Mouse (Mus musculus): ENCODE measurements at regions not wholly inside any gene's neighbourhood (a gene's known extent, or its start where the extent isn't known, plus 50 kb on each side); places are given as distances from the start of the nearest gene placed in this dataset.

- DNase-seq (ENCODE audit: low spot score in 2 of 2): no peak
These were observed 308.6 kb downstream of the Arl4a start for GRCm38 (mm10) chr12:39729255-39729654.

GRCm38 (mm10) chr12:39724172-39724571, 313.7 kb downstream of the Arl4a start:
- DNase-seq (ENCODE audit: low spot score in 2 of 2): no peak

- DNase-seq (ENCODE audit: low spot score in 2 of 2): no peak
These were observed 322.7 kb downstream of the Arl4a start for GRCm38 (mm10) chr12:39715120-39715519.

GRCm38 (mm10) chr12:39714169-39714794, 323.5 kb downstream of the Arl4a start:
- DNase-seq (ENCODE audit: low spot score in 2 of 2): no peak

- DNase-seq (ENCODE audit: low spot score in 2 of 2): no peak
These were observed 326.0 kb downstream of the Arl4a start for GRCm38 (mm10) chr12:39711807-39712206.

GRCm38 (mm10) chr12:39709850-39710249, 328.0 kb downstream of the Arl4a start:
- no peak for DNase-seq (ENCODE audit: low spot score in 2 of 2)

GRCm38 (mm10) chr12:39697182-39697581, 340.6 kb downstream of the Arl4a start:
- DNase-seq (ENCODE audit: low spot score in 2 of 2): no peak

- DNase-seq (ENCODE audit: low spot score in 2 of 2): no peak
These were observed 342.5 kb downstream of the Arl4a start for GRCm38 (mm10) chr12:39695322-39695721.

GRCm38 (mm10) chr12:39692043-39692442, 345.8 kb downstream of the Arl4a start:
- DNase-seq (ENCODE audit: low spot score in 2 of 2): no peak

GRCm38 (mm10) chr12:39685399-39685798, 352.4 kb downstream of the Arl4a start:
- no peak for DNase-seq (ENCODE audit: low spot score in 2 of 2)

- DNase-seq (ENCODE audit: low spot score in 2 of 2): no peak
These were observed 355.7 kb downstream of the Arl4a start for GRCm38 (mm10) chr12:39682121-39682520.

GRCm38 (mm10) chr12:39675608-39676007, 362.2 kb downstream of the Arl4a start:
- DNase-seq (ENCODE audit: low spot score in 2 of 2): no peak

- no peak for DNase-seq (ENCODE audit: low spot score in 2 of 2)
These were observed 370.1 kb downstream of the Arl4a start for GRCm38 (mm10) chr12:39667701-39668100.

- DNase-seq (ENCODE audit: low spot score in 2 of 2): peak in 1 of 2 experiments; percentile 6
These were observed 372.4 kb downstream of the Arl4a start for GRCm38 (mm10) chr12:39665448-39665847.

- no peak for DNase-seq (ENCODE audit: low spot score in 2 of 2)
These were observed 377.4 kb downstream of the Arl4a start for GRCm38 (mm10) chr12:39660420-39660819.

GRCm38 (mm10) chr12:39656606-39657005, 381.2 kb downstream of the Arl4a start:
- no peak for DNase-seq (ENCODE audit: low spot score in 2 of 2)

- DNase-seq (ENCODE audit: low spot score in 2 of 2): no peak
These were observed 388.9 kb downstream of the Arl4a start for GRCm38 (mm10) chr12:39648952-39649351.

GRCm38 (mm10) chr12:39646556-39646955, 391.3 kb downstream of the Arl4a start:
- DNase-seq (ENCODE audit: low spot score in 2 of 2): no peak

GRCm38 (mm10) chr12:39645581-39645980, 392.2 kb downstream of the Arl4a start:
- no peak for DNase-seq (ENCODE audit: low spot score in 2 of 2)

GRCm38 (mm10) chr12:39639246-39639645, 398.6 kb downstream of the Arl4a start:
- no peak for DNase-seq (ENCODE audit: low spot score in 2 of 2)

GRCm38 (mm10) chr12:39634337-39634736, 403.5 kb downstream of the Arl4a start:
- DNase-seq (ENCODE audit: low spot score in 2 of 2): no peak

- DNase-seq (ENCODE audit: low spot score in 2 of 2): no peak
These were observed 416.6 kb downstream of the Arl4a start for GRCm38 (mm10) chr12:39621266-39621665.

- no peak for DNase-seq (ENCODE audit: low spot score in 2 of 2)
These were observed 432.5 kb downstream of the Arl4a start for GRCm38 (mm10) chr12:39605289-39605688.

- no peak for DNase-seq (ENCODE audit: low spot score in 2 of 2)
These were observed 433.1 kb downstream of the Arl4a start for GRCm38 (mm10) chr12:39604723-39605122.

All from natural killer cell, adult 2 months (primary cell).